ENCODE assay signal across 8 mouse cellular contexts in genomic region chr9:40397036-40397435, GRCm38 (mm10).
DNase-seq lines count a peak whose midpoint lies in the region; ATAC-seq and TF ChIP-seq lines count a peak whose summit lies in the region.

No protein-coding gene starts in this region.

- peaks cover 5% of the 10 kb centered on the region for H3K4me1 ChIP-seq in forebrain, embryonic 11.5 days (replicated peaks; ENCODE audit: control insufficient read depth, insufficient read depth, low read length)
- no peaks in the 10 kb centered on the region for H3K4me1 ChIP-seq in lung, postnatal 0 days (ENCODE audit: insufficient read depth, low read depth, low read length)

- no peaks in the 10 kb centered on the region for H3K27me3 ChIP-seq in forebrain, embryonic 11.5 days (ENCODE audit: control insufficient read depth, insufficient read depth, low read length)
- no peaks in the 10 kb centered on the region for H3K27me3 ChIP-seq in lung, postnatal 0 days (replicated peaks; ENCODE audit: insufficient read depth, low read length)

- WGBS in forebrain, embryonic 11.5 days, result 31% methylated on average over 2 of the region's 2 CpGs
- 14% methylated on average over 2 of the region's 2 CpGs for WGBS in lung, postnatal 0 days

- TF ChIP-seq CTCF in lung, postnatal 0 days (IDR thresholded peaks at IDR 0.05), result no peak

- H3K4me3 ChIP-seq in forebrain, embryonic 11.5 days (ENCODE audit: low read depth, low read length), result 0 out of 2 replicates have a peak overlapping the region, but pooled peaks have one; percentile 9
- peak overlapping the region; percentile 25; the same call in 1 of the 2 replicates for H3K4me3 ChIP-seq in lung, postnatal 0 days (ENCODE audit: low read depth, low read length)

- H3K27ac ChIP-seq in forebrain, embryonic 11.5 days (ENCODE audit: low read depth, low read length), result no peak overlapping the region
- no peak overlapping the region for H3K27ac ChIP-seq in lung, postnatal 0 days (ENCODE audit: low read length)

- no peak for TF ChIP-seq EP300 in lung, postnatal 0 days (IDR thresholded peaks at IDR 0.05)

- H3K36me3 ChIP-seq in forebrain, embryonic 11.5 days (ENCODE audit: control insufficient read depth, insufficient read depth, low read length), result no peaks in the 10 kb centered on the region
- H3K36me3 ChIP-seq in lung, postnatal 0 days (ENCODE audit: insufficient read depth, low read length), result no peaks in the 10 kb centered on the region

- peak; percentile 71 for ATAC-seq in forebrain, embryonic 11.5 days (replicated peaks; ENCODE audit: low FRiP score)
- peak; percentile 91 to 97 for ATAC-seq in hematopoietic stem cell, adult 5-6 weeks (replicated peaks in 1 of 2; ENCODE audit: insufficient read depth in 1 of 2, low FRiP score in 2 of 2, low TSS enrichment in 1 of 2, low read depth in 1 of 2, poor library complexity in 2 of 2, severe bottlenecking in 2 of 2)
- ATAC-seq in lung, postnatal 0 days, result peak; percentile 75

- peak overlapping the region; percentile 31; the same call in 1 of the 2 replicates for H3K4me2 ChIP-seq in forebrain, embryonic 11.5 days (ENCODE audit: low read depth, low read length, severe bottlenecking)
- H3K4me2 ChIP-seq in lung, postnatal 0 days (replicated peaks; ENCODE audit: low read depth, low read length), result peak overlapping the region; percentile 46

- H3K9me3 ChIP-seq in forebrain, embryonic 11.5 days (ENCODE audit: control insufficient read depth, low read length), result no peaks in the 10 kb centered on the region
- no peaks in the 10 kb centered on the region for H3K9me3 ChIP-seq in lung, postnatal 0 days (ENCODE audit: low read length)

- H3K9ac ChIP-seq in forebrain, embryonic 11.5 days (ENCODE audit: low read length), result peak overlapping the region; percentile 20
- H3K9ac ChIP-seq in lung, postnatal 0 days (replicated peaks; ENCODE audit: low read depth), result no peak overlapping the region

- peak; percentile 77 for DNase-seq in 416B (ENCODE audit: low read depth)
- DNase-seq in R1 (ENCODE audit: low read depth, low spot score), result peak; percentile 94
- DNase-seq in forebrain, embryonic 11.5 days (ENCODE audit: low spot score), result no peak
- peak; percentile 52 to 85 for DNase-seq in layer of hippocampus, postnatal 14 days (ENCODE audit: low spot score in 2 of 2)
- DNase-seq in lung, postnatal 0 days (ENCODE audit: low spot score), result peak; percentile 60
- peak; percentile 82 for DNase-seq in retina, embryonic 14.5 days (ENCODE audit: low spot score)
- DNase-seq in urinary bladder, postnatal 25 days (ENCODE audit: low spot score), result no peak

Comparison
In these comparisons a context has a peak if more than half of its experiments do, and no peak if none do; other contexts are left out.
1. DNase-seq: peak in 416B (single experiment), R1 (single experiment), layer of hippocampus, postnatal 14 days (2 of 2), lung, postnatal 0 days (single experiment) and retina, embryonic 14.5 days (single experiment); none in forebrain, embryonic 11.5 days (single experiment) and urinary bladder, postnatal 25 days (single experiment).
2. Peak in every context shown above with its lines, with median percentiles within 50 percentile points of each other: ATAC-seq.